Mouse (Mus musculus): ENCODE measurements at regions not wholly inside any gene's neighbourhood (a gene's known extent, or its start where the extent isn't known, plus 50 kb on each side); places are given as distances from the start of the nearest gene placed in this dataset.

- no peak for TF ChIP-seq CTCF (conservative IDR thresholded peaks at IDR 0.05 in 1 of 2, IDR thresholded peaks at IDR 0.05 in 1 of 2; ENCODE audit: low read depth in 2 of 2, low read length in 2 of 2)
- TF ChIP-seq MAX (IDR thresholded peaks at IDR 0.05; ENCODE audit: low read length) = no peak
- no peak for TF ChIP-seq USF1 (IDR thresholded peaks at IDR 0.05; ENCODE audit: low read depth, low read length)
- TF ChIP-seq TBP (conservative IDR thresholded peaks at IDR 0.05; ENCODE audit: low read depth, low read length) = no peak
Observed at GRCm38 (mm10) chr3:61475018-61475417, 109.3 kb upstream of the B430305J03Rik start.
